Mouse (Mus musculus): ENCODE data around the gene Rbp7.

The Rbp7 gene

DNA sequence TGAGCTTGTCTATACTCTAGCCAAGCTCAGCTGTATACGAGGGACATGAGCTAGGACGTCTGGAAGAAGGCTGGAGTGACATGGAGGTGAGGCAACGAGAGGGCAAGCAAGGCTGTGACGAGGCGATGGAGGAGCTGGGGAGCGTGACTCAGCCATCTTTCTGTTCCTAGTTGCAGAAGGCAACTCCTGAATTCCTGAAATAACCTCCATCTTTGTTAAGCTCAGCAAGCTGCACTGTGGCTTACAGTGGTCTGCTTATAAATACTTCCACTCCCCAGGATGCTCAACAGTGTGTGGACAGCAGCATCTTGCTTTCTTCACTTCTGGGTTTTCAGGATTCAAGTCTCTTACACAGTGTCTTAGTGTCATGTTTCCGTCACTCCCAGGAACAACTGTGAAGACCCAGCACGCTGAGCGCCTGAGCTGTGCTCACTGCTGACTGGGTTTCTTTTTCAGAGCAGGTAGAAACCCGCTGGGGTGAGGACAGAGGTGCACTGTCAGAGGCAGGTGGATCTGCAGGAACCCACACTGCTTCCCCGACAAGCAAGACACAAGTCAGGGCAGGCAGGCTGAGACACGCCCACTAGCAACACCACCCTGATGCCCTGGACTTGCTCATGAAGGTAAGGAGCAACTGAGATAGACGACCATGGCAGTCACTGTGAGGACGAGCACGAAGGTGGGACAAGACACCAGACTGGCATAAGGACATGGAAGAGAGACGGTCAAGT is 48.9 kb downstream of the Rbp7 start:
- peak; percentile 63 for DNase-seq (ENCODE audit: low spot score)

- DNase-seq (ENCODE audit: low spot score), result no peak
These were observed 49.9 kb downstream of the Rbp7 start for GRCm38 (mm10) chr4:149404640-149405465.

DNA sequence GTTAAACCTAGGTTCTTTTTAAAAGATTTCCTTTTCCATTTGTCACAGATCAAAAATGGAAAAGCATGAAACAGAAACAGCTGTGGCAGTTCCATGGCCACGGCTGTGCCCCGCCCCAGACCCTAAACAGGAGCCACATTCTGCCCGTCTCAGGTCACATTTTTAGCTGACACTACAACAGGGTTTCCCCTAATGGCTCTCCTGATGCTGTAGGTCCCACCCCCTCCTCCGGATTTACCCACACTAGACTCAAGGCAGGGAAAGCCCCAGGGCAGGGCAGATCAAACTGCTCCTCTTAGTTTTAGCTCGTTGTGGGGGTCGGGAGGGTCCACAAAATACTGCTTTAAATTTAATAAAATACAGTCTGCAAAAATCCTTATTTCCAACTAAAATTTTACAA is 51.7 kb downstream of the Rbp7 start:
- no peak for DNase-seq (ENCODE audit: low spot score)

- peak; percentile 48 for DNase-seq (ENCODE audit: low spot score)
These were observed 53.2 kb downstream of the Rbp7 start for GRCm38 (mm10) chr4:149401591-149401982.

GRCm38 (mm10) chr4:149400878-149401590 is 53.7 kb downstream of the Rbp7 start:
- DNase-seq (ENCODE audit: low spot score), result no peak
